Mouse (Mus musculus): Measurements from ENCODE around the gene Ggt1.

DNA sequence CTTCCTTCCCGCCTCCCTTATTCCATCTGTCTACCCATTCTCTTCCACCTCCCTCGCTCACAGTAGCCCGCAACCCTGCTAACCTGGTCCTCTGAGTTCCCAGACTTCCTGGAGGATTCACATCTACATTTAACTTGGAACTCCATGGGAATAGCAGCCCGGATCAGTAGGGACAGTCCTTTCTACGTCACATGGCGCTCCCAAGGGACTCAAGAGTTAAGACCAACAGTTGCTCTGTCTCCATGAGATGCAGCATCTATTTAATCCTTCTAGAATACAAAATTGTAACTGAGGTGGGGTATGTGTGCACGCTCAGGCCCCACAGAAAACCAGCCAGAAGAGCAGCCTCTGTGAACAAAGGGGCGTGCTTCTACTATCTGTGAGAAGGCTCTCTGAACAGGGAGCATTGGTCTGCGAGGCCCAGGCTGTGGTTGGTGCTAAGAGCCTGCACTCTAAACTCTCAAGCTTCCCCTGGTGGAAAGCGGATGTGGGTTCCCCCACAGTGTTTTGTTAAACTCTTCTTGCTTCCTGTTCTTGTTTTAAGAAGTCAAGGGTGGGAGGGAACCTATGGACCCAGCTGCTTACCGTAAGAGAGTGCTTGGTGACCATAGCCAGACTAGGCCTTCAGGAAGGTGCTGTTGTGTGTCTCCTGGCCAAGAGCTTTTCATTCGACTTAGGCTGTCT, 29.9 kb downstream of the Ggt1 start:
- TF ChIP-seq CTCF (IDR thresholded peaks at IDR 0.05; ENCODE audit: low read depth, low read length) (no peak), POLR2A (IDR thresholded peaks at IDR 0.05; ENCODE audit: borderline replicate concordance, low read depth, low read length) (no peak)

Data from bone marrow macrophage, adult 2 months (primary cell).